Mouse (Mus musculus) mammary gland, adult 2 months (tissue): ENCODE data around the gene 9330182O14Rik. TPM values are rescaled to one million over a fixed set of nuclear protein-coding genes. Genes with fewer than 3 reads are reported as not detected.

ENCODE experiments used
- polyA plus RNA-seq: library from polyadenylated mRNA; depleted of rRNA; stranded (reverse); fragments of >200 nt; gene quantifications from 2 replicates; pipeline ENCODE4 v1.2.3, GENCODE M21; 2012; ENCODE audit warnings: low replicate concordance; rRNA removed

The 9330182O14Rik gene
- polyA plus RNA-seq = not detected in 2 replicates

GRCm38 (mm10) chr15:40134152-40134792 lies at the start of gene 9330182O14Rik:
TSS of gene 9330182O14Rik (plus strand) at chr15:40134365.

